Mouse (Mus musculus): ENCODE measurements around the gene Ddrgk1. TPM values are rescaled to one million over a fixed set of nuclear protein-coding genes. Genes with fewer than 3 reads are reported as not detected.

Ddrgk1 gene
- 10 to 100 TPM; 56.3 to 68.9 TPM for total RNA-seq (2021)

GRCm38 (mm10) chr2:130664102-130664701 is at the start of gene Ddrgk1:
Ddrgk1 (minus strand) TSS chr2:130664659.
- peak; percentile 93 for DNase-seq
- intact Hi-C loops (cut with DNase I), result no loop called here

- intact Hi-C loops (cut with DNase I), result loop anchor here (5.0 kb wide), 1 partner anchor 425 kb away; the partner anchor contains the start of gene Idh3b
- DNase-seq, result no peak
Measured at GRCm38 (mm10) chr2:130707057-130707456, 42.6 kb upstream of the Ddrgk1 start.

DNA sequence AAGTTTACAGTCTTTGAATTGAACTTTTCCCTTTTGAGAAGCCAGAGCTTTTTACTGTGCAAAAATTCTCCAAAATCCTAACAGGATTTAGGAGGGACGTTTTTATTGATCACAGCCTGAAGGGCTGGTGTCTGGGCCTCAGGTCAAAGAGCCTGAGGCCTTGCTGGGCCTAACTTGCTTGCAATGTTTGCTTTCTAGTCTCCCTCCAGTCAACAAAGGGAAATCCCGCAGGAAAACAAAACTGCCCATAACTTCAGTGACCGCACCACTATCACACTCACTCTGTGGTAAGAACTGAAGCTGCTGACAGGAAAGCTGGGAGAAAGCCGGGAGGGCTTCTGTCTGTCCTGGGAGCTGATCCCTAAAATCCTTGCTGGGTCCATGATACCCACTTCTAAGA is 42.1 kb upstream of the Ddrgk1 start:
- intact Hi-C loops (cut with DNase I), result loop anchor here (5.0 kb wide), 1 partner anchor 424 kb away; the partner anchor contains the start of gene Idh3b
- no peak for DNase-seq

- intact Hi-C loops (cut with DNase I), result loop anchor here (5.0 kb wide), 1 partner anchor 423 kb away; the partner anchor contains the start of gene Idh3b
- DNase-seq, result no peak
Measured at GRCm38 (mm10) chr2:130705178-130705577, 40.7 kb upstream of the Ddrgk1 start.

DNA sequence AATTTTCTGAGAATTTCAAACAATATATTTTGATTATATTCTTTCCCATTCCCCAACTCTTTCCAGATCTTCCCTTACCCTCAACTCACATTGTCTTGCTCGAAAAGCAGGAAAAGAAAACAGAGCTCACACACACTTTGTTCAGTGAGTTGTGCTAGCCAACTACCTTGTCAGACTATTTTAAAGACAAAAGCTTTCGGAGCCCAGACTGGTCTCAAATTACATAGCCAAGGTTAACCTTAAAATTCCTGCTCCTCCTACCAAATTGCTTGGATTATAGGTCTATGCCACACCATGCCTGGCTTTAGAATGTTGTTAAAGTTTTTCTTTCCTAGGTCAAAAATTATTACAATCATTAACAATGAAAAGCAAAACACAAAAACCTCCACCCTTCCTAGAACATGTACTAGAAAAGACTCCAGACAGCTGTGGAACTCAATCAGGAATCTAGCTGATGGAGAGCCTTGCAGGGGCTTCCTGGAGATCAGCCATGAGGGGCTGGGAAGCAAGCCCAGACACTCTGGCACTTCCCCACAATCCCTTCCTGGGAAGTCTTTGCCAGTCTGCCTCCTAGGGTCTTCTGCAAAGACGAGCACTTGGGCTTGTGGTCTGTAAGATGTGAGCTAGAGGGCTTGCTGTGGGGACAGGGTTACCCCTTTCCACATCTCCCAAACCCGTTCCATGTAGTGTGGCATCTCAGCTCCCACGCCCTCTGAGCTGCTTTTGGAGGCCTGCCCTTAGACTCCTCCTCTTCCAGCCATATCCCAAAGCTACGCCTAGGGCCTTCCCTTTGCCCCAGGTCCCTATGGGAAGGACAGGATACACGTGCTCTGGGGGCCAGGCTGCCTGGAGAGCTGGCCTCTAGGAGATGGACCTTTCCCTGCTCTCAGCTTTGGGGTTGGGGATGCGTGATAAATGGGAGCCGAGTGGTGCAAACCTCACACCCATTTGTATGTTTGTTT is 39.9 kb upstream of the Ddrgk1 start:
- intact Hi-C loops (cut with DNase I), result loop anchor here (5.0 kb wide), 1 partner anchor 422 kb away; the partner anchor contains the start of gene Idh3b
- DNase-seq, result peak; percentile 53

DNA sequence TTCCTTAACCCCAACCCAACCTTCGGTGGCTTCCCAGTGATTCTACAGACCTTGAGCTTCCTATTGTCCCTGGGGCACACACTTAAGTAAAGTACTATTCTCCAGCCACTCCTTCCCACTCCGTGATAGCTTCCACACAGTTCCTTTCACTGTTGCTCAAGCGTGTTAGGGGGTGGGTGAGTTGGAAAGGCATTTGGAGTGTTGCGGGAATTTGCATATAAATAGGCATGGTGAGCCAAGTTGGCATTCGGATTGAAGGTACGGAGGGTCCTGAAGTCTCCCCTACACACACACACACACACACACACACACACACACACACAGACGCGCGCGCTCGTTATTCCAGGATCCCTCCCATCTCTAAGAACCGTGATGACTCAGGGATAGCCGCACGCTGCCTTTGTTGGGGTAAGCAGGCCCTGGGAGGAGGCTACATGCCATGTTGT is 33.4 kb upstream of the Ddrgk1 start:
- DNase-seq, result no peak
- intact Hi-C loops (cut with DNase I), result no loop called here

DNA sequence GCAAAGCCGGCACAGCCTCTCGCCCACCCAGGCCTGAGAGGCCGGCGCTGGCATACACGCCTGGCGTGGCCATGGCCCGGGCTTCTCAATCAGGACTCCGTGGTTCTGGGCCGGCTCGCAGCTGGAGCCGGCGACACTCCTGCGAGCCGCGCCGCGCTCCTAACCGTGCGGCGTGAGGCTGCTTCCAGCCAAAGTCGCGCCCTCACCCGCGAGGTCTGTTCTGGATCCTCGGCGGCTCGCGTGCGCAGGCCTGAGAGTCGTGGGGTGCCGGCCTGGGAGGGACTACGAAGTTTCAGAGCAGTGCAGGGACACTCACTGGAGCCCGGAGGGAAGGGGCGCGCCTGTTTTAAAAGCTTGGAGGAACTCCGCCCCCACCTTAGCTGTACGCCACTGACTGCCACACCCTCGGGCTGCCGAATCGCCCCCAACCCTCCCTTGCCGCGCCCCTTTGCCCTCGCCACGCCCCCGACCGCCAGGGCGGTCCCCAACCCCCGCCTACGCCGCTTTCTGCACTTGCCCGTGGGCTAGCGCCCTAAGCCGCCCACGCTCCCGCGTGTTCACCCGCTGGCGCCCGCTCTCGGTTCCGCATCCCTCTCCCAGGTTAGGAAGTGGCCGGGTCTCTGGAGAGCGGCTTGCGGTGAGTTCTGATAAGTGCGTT is 32.8 kb upstream of the Ddrgk1 start, which contains the start of gene Slc4a11:
Gene Slc4a11 (minus strand): TSS at position 367 of the 658 bp plus-strand sequence.
- intact Hi-C loops (cut with DNase I), result no loop called here
- DNase-seq, result peak; percentile 34

DNA sequence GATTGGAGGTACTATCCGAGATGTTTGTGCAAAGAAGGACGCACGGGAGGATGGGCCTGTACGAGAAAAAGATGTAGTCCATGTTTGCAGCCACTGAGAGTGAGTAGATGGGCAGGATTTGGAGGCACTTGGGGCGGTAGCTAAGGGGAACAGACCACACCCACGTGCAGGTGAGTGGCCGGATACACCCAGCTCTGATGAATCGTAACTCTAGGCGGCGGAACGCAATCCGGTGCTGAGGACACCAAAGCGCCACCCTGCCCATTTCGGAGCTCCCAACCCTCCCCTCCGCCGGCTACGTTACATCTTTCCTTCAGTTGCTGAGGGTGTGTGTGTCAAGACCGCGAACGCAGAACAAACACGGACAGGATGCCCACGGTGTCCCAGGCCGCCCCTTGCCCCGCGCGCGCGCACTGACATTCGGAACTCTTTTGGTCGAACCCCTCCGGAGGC is 32.3 kb upstream of the Ddrgk1 start:
- peak; percentile 10 for DNase-seq
- intact Hi-C loops (cut with DNase I), result no loop called here

DNA sequence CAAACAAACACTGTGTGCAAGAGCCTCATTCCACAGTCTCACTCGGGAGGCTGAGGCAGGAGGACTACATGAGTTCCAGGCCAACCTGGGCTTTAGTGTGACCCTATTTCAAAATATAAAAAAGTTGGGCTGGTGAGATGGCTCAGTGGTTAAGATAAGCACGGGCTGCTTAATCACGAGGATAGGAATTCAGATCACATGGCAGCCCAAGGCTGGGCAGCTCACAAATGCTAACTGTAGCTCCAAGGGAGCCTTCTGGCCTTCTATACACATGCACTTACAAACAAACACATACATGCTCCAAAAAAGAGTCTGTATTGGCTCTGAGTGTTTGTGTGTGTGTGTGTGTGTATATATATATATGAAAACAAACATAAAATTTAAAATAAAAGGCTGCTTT is 29.1 kb upstream of the Ddrgk1 start:
- intact Hi-C loops (cut with DNase I), result no loop called here
- no peak for DNase-seq

GRCm38 (mm10) chr2:130689011-130689410 is 24.6 kb upstream of the Ddrgk1 start:
- intact Hi-C loops (cut with DNase I), result no loop called here
- DNase-seq, result no peak

GRCm38 (mm10) chr2:130685426-130685825 is 21.0 kb upstream of the Ddrgk1 start:
- intact Hi-C loops (cut with DNase I), result no loop called here
- no peak for DNase-seq

DNA sequence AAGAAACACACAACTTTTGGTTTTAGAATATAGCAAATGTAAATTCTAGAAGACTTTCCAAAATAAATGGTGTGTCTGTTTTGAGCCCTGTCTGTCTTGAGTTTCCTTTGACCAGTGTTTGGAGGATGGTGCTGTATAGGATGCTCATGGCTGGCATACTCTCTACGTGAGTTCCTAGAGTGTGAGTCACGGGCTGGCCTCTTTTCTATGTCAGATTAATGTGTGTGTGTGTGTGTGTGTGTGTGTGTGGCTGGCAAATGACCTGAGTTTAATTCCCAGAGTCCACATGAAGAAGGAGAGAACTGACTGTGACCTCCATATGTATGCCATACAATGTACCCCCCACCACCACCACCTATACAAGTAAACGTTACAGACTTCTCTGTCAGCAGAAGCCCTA is 17.1 kb upstream of the Ddrgk1 start:
- intact Hi-C loops (cut with DNase I), result no loop called here
- no peak for DNase-seq

GRCm38 (mm10) chr2:130679899-130680298 is 15.4 kb upstream of the Ddrgk1 start:
- intact Hi-C loops (cut with DNase I), result no loop called here
- DNase-seq, result no peak

- intact Hi-C loops (cut with DNase I), result no loop called here
- no peak for DNase-seq
Measured at GRCm38 (mm10) chr2:130679154-130679553, 14.7 kb upstream of the Ddrgk1 start.

- intact Hi-C loops (cut with DNase I), result no loop called here
Measured at GRCm38 (mm10) chr2:130677211-130677610, 12.8 kb upstream of the Ddrgk1 start.

GRCm38 (mm10) chr2:130667559-130667958 is 3.1 kb upstream of the Ddrgk1 start, which contains the start of gene Itpa:
Itpa (plus strand) TSS chr2:130667610.
- intact Hi-C loops (cut with DNase I), result no loop called here
- DNase-seq, result peak; percentile 90

More at GRCm38 (mm10) chr2:130677211-130677610, 12.8 kb upstream of the Ddrgk1 start:
- DNase-seq, result no peak

- intact Hi-C loops (cut with DNase I), result no loop called here
- no peak for DNase-seq
Measured at GRCm38 (mm10) chr2:130663342-130663741, 1.1 kb downstream of the Ddrgk1 start.

GRCm38 (mm10) chr2:130658530-130658929 is 5.9 kb downstream of the Ddrgk1 start:
- no peak for DNase-seq
- intact Hi-C loops (cut with DNase I), result no loop called here

DNA sequence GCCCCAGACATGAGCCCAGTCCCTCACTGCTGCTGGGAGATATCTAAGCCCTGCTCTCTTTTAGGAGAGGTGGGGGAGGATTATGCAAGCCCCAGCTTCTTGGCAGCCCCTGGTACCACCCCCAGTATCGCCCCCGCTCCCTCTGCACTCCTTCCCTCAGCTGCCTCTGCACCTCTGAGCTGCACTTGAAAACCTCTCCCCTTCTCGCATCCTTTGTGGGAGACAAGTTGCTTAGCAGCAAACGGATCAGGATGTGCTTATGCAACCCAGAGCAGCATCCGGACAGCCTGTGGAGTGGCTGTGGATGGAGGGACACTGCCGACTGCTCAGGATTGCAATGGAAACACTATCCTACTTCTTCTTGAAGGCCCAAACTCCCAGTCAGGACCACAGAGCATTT is 6.9 kb downstream of the Ddrgk1 start:
- no peak for DNase-seq
- intact Hi-C loops (cut with DNase I), result no loop called here

- DNase-seq, result no peak
- intact Hi-C loops (cut with DNase I), result no loop called here
Measured at GRCm38 (mm10) chr2:130656536-130656935, 7.9 kb downstream of the Ddrgk1 start.
